Mouse (Mus musculus) liver, embryonic 11.5 days (tissue): ENCODE data around the gene Zfp61. TPM values are rescaled to one million over a fixed set of nuclear protein-coding genes. Genes with fewer than 3 reads are reported as not detected.

ENCODE experiments used
- ATAC-seq: fragments of 200-750 bp; cut with Nextera tagmentation; replicated peaks from 2 replicates; pipeline ENCODE4 v1.8.0; 2017; ENCODE audit warnings: moderate number of reproducible peaks, mild to moderate bottlenecking, moderate TSS enrichment, moderate library complexity; ENCODE audit not compliant: low FRiP score
- DNase-seq: peaks from one replicate; pipeline ENCODE4 v3.0.0-alpha.2; 2017; ENCODE audit warnings: low spot score
- H3K27ac ChIP-seq: fragments of 300-500 bp; sonication (generic); 2 replicates; pipeline ENCODE4 v1.5.1; 2014; ENCODE audit warnings: mild to moderate bottlenecking, low read depth, low read length, control low read depth
- H3K27me3 ChIP-seq: fragments of 300-500 bp; sonication (generic); replicated peaks from 2 replicates; pipeline ENCODE4 v1.6.1; 2014; ENCODE audit warnings: low read length, mixed read lengths; ENCODE audit not compliant: control insufficient read depth, insufficient read depth
- H3K36me3 ChIP-seq: fragments of 300-500 bp; sonication (generic); 2 replicates; pipeline ENCODE4 v1.6.1; 2014; ENCODE audit warnings: mild to moderate bottlenecking, low read length, moderate library complexity, mixed read lengths; ENCODE audit not compliant: control insufficient read depth, insufficient read depth
- H3K4me1 ChIP-seq: fragments of 300-500 bp; sonication (generic); replicated peaks from 2 replicates; pipeline ENCODE4 v1.6.1; 2014; ENCODE audit warnings: low read length, mixed read lengths; ENCODE audit not compliant: control insufficient read depth, insufficient read depth
- H3K4me2 ChIP-seq: fragments of 300-500 bp; sonication (generic); 2 replicates; pipeline ENCODE4 v1.6.1; 2014; ENCODE audit warnings: mild to moderate bottlenecking, control low read depth, moderate library complexity
- H3K4me3 ChIP-seq: fragments of 300-500 bp; sonication (generic); 2 replicates; pipeline ENCODE4 v1.5.1; 2014; ENCODE audit warnings: low read depth, low read length, control low read depth
- H3K9ac ChIP-seq: fragments of 300-500 bp; sonication (generic); 2 replicates; pipeline ENCODE4 v1.6.1; 2014; ENCODE audit warnings: low read depth, low read length, control low read depth
- H3K9me3 ChIP-seq: fragments of 300-500 bp; sonication (generic); 2 replicates; pipeline ENCODE4 v1.6.1; 2016; ENCODE audit warnings: low read length, inconsistent platforms, mixed read lengths; ENCODE audit not compliant: control insufficient read depth
- WGBS: fragments of 180-500 bp; shearing (Covaris S2); extraction: QIAGEN DNeasy Blood & Tissue Kit; methylation state at CpG from one replicate; pipeline ENCODE4 v1.1.7; 2014; 5-methylcytosine and 5-hydroxymethylcytosine counted together
- polyA plus RNA-seq: library from polyadenylated mRNA; unstranded; fragments of >200 nt; fragmentation: Nextera tagmentation; extraction: Ambion mirVana; gene quantifications from 2 replicates; pipeline ENCODE4 v1.2.1, GENCODE M21; 2014

Zfp61 gene
- 10.8 and 13.2 TPM in 2 replicates for polyA plus RNA-seq

DNA sequence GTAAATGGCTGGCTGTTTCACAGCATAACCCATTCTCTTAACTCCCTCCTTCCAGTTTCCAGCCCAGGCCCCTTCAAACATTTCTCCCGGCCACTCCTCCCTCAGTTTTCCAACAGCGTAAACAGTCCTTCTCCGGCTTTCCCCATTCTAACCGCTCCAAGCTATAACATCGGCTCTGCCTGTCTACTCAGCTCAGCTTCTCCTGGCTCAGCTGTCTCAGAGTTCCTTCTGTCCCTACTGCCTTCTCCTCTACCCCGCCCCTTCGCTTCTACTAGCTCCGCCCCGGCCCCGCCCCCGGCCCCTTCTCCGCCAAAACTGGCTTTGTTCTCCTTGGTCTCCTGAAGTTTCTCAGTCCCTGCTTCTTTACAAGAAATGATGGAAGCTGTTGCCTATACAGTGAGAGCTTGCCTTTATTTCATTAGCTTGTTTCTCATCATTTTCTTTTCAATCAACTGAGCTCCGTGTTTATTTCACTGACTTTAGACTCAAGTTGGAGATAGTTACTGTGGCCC is at the start of gene Zfp61:
Zfp61 (minus strand) TSS at position 462 of the 512 bp plus-strand sequence.
- 0 out of 2 replicates have a peak, but pooled peaks cover 9% of the 10 kb centered on the region for H3K4me1 ChIP-seq
- H3K27me3 ChIP-seq, result no peaks in the 10 kb centered on the region
- H3K9ac ChIP-seq, result peak within 1 kb of the TSS; percentile 37
- H3K27ac ChIP-seq, result peak within 1 kb of the TSS; percentile 6; the same call in 1 of the 2 replicates
- peak; percentile 77 for ATAC-seq
- peak within 1 kb of the TSS; percentile 65 for H3K4me3 ChIP-seq
- H3K9me3 ChIP-seq, result no peaks in the 10 kb centered on the region
- H3K4me2 ChIP-seq, result peak within 1 kb of the TSS; percentile 78
- WGBS, result 3% methylated on average over 13 of the region's 13 CpGs
- DNase-seq, result peak; percentile 74
- H3K36me3 ChIP-seq, result peaks cover 15% of the 10 kb centered on the region

DNA sequence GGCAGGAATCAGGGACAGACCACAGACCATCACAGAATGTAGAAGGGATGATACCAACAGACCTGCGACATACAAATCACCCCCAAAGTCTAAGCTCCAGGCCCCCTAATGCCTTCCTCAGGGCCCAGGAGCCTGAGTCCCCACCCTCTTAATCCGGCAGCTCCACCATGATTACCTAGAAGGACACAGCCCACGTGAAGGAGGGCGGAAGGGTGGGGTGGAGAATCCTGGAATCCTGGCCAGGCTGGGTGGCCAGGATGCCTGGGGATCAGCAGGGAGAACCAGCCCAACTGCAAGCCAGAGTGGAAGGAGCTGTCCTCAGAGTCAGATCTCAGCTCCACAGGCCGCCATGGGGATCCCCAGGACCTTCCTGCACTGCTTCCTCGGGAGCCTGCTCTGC is 47.9 kb upstream of the Zfp61 start, which contains the start of gene Lypd5:
Lypd5 (plus strand) TSS at position 301 of the 400 bp plus-strand sequence.
- no peak within 1 kb of the TSS for H3K4me3 ChIP-seq
- H3K4me2 ChIP-seq, result no peak within 1 kb of the TSS
- no peak within 1 kb of the TSS for H3K9ac ChIP-seq
- H3K36me3 ChIP-seq, result no peaks in the 10 kb centered on the region
- WGBS, result 46% methylated on average over 6 of the region's 6 CpGs
- ATAC-seq, result no peak
- no peak within 1 kb of the TSS for H3K27ac ChIP-seq
- H3K27me3 ChIP-seq, result peaks cover 5% of the 10 kb centered on the region; the same call in 1 of the 2 replicates
- DNase-seq, result no peak
- no peaks in the 10 kb centered on the region for H3K4me1 ChIP-seq
- no peaks in the 10 kb centered on the region for H3K9me3 ChIP-seq

DNA sequence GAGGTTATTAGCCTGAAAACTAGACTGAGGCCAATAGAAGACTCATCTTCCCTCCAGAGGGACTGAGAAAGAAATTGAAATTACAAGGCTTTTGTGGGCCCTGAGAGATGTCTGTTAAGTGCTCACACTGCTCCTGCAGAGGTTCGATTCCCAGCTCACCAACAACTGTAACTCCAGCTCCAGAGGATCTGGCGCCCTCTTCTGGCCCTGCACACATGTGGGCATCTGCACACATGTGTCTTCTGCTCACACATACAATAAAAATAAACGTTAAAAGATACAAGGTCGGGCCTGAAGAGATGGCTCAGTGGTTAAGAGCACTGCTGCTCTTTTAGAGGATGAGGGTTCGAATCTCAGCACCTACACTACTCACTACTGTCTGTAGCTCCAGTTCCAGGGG is 45.4 kb upstream of the Zfp61 start:
- Histone ChIP-seq H3K27me3 (no peaks in the 10 kb centered on the region), H3K27ac (no peak overlapping the region), H3K4me1 (no peaks in the 10 kb centered on the region), H3K36me3 (no peaks in the 10 kb centered on the region), H3K4me3 (no peak overlapping the region), H3K9me3 (no peaks in the 10 kb centered on the region), H3K9ac (no peak overlapping the region), H3K4me2 (no peak overlapping the region)
- ATAC-seq (no peak), DNase-seq (no peak)
- WGBS, result 61% methylated on average over 5 of the region's 5 CpGs

DNA sequence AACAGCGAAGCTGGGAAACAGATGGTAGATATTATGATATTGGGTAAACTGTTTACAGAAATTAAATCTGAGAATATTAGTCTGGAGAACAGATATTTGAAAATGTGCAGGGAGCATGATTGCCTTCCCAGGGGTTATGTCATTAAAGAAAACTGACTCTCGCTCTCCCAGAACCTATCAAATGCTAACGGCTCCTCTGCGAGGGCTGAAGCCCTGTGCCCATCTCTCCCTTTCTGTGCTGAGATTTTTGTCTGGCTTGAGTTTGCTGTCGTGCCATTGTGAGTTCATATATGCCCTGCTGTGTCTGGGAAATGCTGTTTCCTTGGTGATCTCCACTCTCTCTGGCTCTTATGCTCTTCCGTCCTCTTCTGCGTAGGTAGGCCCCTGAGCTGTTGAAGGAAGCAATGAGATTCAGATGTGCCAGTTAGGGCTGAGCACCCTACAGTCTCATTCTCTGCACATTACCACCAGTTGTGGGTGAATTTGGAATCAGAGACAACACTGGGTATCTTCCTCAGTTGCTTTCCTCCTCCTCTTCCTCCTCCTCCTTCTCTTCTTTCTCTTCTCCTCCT is 42.8 kb upstream of the Zfp61 start:
- H3K4me1 ChIP-seq, result no peaks in the 10 kb centered on the region
- 70% methylated on average over 7 of the region's 7 CpGs for WGBS
- DNase-seq (no peak), ATAC-seq (no peak)
- H3K36me3 ChIP-seq, result no peaks in the 10 kb centered on the region
- H3K9me3 ChIP-seq, result no peaks in the 10 kb centered on the region
- no peak overlapping the region for H3K9ac ChIP-seq
- no peaks in the 10 kb centered on the region for H3K27me3 ChIP-seq
- no peak overlapping the region for H3K4me2 ChIP-seq
- H3K27ac ChIP-seq, result no peak overlapping the region
- no peak overlapping the region for H3K4me3 ChIP-seq

DNA sequence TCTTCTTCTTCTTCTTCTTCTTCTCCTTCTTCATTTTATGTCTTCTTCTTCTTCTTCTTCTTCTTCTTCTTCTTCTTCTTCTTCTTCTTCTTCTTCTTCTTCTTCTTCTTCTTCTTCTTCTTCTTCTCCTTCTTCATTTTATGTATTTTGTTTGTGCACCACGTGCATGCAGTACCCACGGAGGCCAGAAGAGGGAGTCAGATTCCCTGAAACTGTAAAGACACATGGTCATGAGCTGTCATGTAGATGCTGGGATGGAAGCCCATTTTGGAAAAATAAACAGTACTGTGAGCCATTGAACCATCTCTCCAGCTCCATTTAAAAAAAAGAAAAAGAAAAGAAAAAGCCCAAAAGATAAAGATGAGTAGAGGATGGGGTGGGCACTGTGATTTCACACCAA is 37.2 kb upstream of the Zfp61 start:
- Histone ChIP-seq H3K27me3 (peaks cover 14% of the 10 kb centered on the region), H3K9me3 (no peaks in the 10 kb centered on the region), H3K27ac (no peak overlapping the region), H3K4me1 (no peaks in the 10 kb centered on the region), H3K9ac (no peak overlapping the region), H3K4me3 (no peak overlapping the region), H3K4me2 (no peak overlapping the region), H3K36me3 (no peaks in the 10 kb centered on the region)
- ATAC-seq (no peak), DNase-seq (no peak)
- 41% methylated on average over 2 of the region's 2 CpGs for WGBS

DNA sequence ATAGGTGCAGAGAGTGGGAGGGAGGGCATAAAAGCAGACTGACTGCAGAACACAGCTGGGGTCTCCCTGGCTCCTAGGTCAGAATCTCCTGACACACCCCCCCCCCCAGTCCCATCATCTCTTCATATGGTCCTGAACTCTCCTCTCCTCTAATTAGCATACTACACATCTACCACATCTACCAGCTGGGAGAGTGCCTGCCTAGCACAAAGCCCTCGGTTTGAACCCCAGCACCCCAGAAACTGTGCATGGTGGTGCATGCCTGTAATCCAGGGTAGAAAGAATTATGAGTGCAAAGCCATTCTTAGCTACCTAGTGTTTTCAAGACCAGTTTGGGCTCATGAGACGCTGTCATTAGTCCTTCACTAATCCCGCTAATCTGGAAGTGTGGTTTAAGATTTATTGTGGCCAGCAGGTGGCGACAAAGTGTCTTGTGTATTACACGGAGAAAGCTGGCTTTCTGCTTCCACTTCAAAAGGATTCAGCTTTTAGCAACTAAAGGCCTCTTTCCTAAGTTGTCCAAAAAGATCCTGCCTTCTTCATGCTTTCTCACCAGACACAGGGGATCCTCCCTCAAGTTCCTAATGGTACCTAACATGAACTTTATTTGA is 34.8 kb upstream of the Zfp61 start:
- Histone ChIP-seq H3K36me3 (no peaks in the 10 kb centered on the region), H3K4me1 (no peaks in the 10 kb centered on the region), H3K9me3 (no peaks in the 10 kb centered on the region), H3K27me3 (peaks cover 20% of the 10 kb centered on the region), H3K4me2 (no peak overlapping the region), H3K27ac (no peak overlapping the region), H3K9ac (no peak overlapping the region), H3K4me3 (no peak overlapping the region)
- DNase-seq (peak; percentile 40), ATAC-seq (no peak)
- 13% methylated on average over 5 of the region's 5 CpGs for WGBS

DNA sequence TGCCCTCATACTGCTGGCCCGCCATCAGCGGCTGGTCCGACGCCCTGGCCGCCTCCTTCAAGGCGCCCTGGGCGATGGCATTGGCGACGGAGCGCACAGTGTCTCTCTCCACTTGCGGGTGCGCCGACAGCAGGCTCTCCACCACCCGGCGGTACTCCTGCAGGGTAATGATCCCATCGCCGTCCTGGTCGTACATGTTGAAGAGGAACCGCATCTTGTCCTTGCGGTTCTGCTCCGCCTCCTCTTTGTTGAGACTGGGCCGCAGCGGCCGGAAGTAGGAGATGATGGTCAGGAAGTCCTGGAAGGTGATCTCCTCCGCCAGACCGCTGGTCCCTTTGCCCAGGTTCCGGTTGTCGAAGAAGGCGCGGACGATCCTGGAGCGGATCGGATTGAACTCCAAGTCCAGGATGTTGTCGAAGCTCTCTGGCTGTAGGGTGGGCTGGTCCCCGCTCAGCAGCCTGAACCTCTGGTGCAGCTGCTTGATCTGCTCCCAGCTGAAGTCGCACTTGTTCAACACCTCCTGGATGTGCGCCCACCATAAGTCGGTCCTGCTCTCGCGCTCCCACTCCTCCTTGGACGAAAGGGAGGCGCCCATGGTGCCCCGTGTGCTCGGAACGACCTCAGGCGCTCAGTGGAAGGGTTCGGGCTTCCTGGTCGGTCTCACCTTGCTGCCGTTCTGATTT is 32.4 kb upstream of the Zfp61 start, which contains the start of gene Tescl:
Tescl (minus strand) TSS at position 633 of the 683 bp plus-strand sequence.
- H3K27ac ChIP-seq, result no peak within 1 kb of the TSS
- DNase-seq (no peak), ATAC-seq (no peak)
- H3K9me3 ChIP-seq, result no peaks in the 10 kb centered on the region
- no peaks in the 10 kb centered on the region for H3K36me3 ChIP-seq
- H3K4me2 ChIP-seq, result peak within 1 kb of the TSS; percentile 34; the same call in 1 of the 2 replicates
- H3K9ac ChIP-seq, result no peak within 1 kb of the TSS
- WGBS, result 25% methylated on average over 49 of the region's 49 CpGs
- peaks cover 20% of the 10 kb centered on the region for H3K27me3 ChIP-seq
- peak within 1 kb of the TSS; percentile 8; the same call in 1 of the 2 replicates for H3K4me3 ChIP-seq
- H3K4me1 ChIP-seq, result no peaks in the 10 kb centered on the region

DNA sequence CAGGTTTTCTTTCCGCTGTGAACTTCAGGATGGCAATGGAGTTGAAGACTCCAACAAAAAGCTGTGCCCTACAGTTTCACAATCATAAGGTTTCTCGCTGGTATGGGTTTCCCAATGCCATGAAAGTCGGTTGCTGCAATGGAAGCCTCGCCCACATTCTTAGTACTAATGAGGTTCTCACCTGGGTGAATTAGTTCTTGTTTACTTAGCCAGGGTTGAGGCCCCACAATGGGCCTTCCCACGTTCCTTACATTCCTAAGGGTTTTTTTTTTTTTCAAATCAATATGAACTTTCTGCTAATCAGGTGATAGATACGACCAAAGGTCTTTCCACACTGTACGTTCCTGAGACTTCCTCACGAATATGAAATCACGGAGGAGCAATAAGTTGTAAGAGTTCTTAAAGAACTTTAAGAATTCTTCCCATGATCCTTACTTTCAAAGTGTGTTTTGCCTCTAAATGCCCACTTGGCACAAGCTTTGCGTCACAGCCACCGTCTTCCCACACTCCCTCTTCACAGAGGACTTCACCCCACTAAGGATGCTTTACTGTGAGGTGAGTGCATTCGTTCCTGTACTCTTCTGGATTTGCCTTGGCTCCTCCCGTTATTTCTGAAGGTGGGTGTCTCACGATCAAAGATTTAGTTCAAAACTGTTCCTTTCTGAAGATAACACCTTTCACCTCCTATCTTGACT is 26.4 kb upstream of the Zfp61 start:
- 74% methylated on average over 14 of the region's 14 CpGs for WGBS
- H3K4me1 ChIP-seq, result no peaks in the 10 kb centered on the region
- no peaks in the 10 kb centered on the region; the same call in 1 of the 2 replicates for H3K27me3 ChIP-seq
- H3K9ac ChIP-seq, result no peak overlapping the region
- no peak overlapping the region for H3K4me2 ChIP-seq
- 0 out of 2 replicates have a peak, but pooled peaks cover 5% of the 10 kb centered on the region for H3K9me3 ChIP-seq
- no peak overlapping the region for H3K27ac ChIP-seq
- ATAC-seq (no peak), DNase-seq (no peak)
- no peaks in the 10 kb centered on the region for H3K36me3 ChIP-seq
- no peak overlapping the region for H3K4me3 ChIP-seq
